Mouse (Mus musculus): Measurements from ENCODE around the gene Dscaml1. TPM values are rescaled to one million over a fixed set of nuclear protein-coding genes. Genes with fewer than 3 reads are reported as not detected.

Gene Dscaml1
- polyA plus RNA-seq, 1 experiment from 2014 or later: 0.07 TPM

DNA sequence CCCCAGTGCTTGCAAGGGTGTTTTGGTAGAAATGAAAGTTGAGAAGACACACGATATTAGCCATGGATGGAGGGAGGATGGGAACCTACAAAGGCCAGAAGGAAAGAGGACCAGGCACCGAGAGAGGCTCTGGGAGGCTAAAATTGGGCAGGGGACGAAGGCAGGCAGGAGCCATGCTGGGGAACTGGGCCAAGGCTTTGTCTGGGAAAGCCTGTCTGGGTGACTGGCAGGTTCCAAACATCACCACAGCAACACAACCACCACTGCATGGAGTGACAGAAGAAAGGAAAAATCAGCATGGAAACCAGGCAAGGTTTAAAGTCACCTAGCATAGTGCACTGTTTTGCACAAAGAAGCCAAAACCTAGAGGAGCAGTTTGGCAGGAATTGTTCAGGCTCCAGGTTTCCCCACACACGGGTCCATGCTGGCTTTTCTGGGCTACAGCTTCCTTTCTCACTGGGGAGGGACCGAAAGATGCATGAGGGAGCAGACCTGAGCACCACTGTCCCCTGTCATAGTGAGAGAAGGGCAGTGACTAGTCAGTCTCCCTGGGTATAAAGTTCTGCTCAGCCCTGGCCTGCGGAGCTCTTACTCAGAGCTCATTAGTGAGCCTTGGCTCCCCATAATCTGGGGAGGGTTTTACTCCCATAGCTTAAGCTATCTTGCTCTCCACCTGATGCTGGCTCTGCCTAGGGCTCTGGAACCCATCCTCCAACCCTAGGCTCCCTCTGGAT, 211.9 kb downstream of the Dscaml1 start:
- Histone ChIP-seq H3K36me3 (no peaks in the 10 kb centered on the region), H3K27ac (replicated peaks) (no peak overlapping the region), H3K4me3 (no peak overlapping the region), H3K9me3 (no peaks in the 10 kb centered on the region), H3K9ac (no peak overlapping the region), H3K4me2 (no peak overlapping the region), H3K27me3 (replicated peaks) (peaks cover 29% of the 10 kb centered on the region; the same call in 1 of the 2 replicates), H3K4me1 (peaks cover under 1% of the 10 kb centered on the region; the same call in 1 of the 2 replicates)
- 75% methylated on average over 6 of the region's 6 CpGs for WGBS
- no peak for ATAC-seq (ENCODE audit: extremely low read depth, insufficient number of reproducible peaks, low FRiP score, low TSS enrichment)

DNA sequence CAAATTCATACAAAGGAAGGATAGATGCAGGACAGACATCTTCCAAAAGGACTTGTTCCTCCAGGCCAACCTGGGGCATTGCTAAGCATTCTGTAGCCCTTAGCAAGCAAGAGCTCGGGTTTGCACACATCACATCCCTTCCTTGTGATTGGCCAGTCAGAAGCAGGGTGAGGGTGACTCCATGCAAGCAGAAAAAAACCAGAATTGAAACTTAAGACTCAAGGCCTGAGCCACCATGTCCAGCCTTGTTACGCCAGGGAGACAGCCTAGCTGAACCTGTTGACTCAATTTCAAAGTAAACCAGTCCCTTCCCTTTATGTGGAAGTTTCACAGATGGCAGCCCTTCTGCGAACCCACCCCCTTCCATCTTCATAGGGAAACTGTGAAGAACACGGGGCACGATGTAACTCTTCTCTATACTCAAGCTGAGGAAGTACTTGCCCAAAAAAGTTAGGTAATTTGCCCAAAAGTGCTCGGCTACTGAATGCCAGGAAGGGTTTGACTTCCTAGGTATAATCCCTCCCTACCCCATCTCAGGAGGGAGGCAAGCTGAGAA, 218.5 kb downstream of the Dscaml1 start:
- no peaks in the 10 kb centered on the region for H3K36me3 ChIP-seq
- no peak for ATAC-seq (ENCODE audit: extremely low read depth, insufficient number of reproducible peaks, low FRiP score, low TSS enrichment)

DNA sequence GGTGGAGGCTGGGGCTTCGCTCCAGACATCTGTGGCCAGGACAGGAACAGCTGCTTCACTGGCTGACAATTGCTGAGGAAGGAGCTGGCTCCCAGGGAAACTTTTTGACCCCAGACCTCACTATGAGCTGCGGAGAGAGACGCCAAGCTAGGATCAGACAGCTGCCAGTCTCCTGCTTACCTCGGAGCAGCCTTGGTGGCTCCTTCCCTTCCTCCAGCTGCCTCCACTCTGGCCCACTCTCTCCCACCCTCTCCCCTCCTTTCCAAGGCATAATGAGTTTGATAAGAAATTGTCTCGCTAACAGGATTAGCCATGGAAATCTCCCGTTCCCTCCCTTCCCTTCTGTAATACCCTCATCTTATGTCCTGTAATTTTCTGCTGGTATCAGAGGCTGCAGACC, 219.1 kb downstream of the Dscaml1 start:
- Histone ChIP-seq H3K27me3 (replicated peaks) (peaks cover 34% of the 10 kb centered on the region), H3K4me2 (no peak overlapping the region), H3K36me3 (no peaks in the 10 kb centered on the region), H3K9me3 (no peaks in the 10 kb centered on the region), H3K4me1 (0 out of 2 replicates have a peak, but pooled peaks cover 4% of the 10 kb centered on the region), H3K27ac (replicated peaks) (no peak overlapping the region), H3K9ac (no peak overlapping the region), H3K4me3 (no peak overlapping the region)
- 26% methylated on average over 6 of the region's 6 CpGs for WGBS
- ATAC-seq (ENCODE audit: extremely low read depth, insufficient number of reproducible peaks, low FRiP score, low TSS enrichment): no peak

More for the DNA sequence above, 218.5 kb downstream of the Dscaml1 start:
- Histone ChIP-seq H3K27me3 (replicated peaks) (peaks cover 30% of the 10 kb centered on the region), H3K4me2 (no peak overlapping the region), H3K4me3 (no peak overlapping the region), H3K9me3 (no peaks in the 10 kb centered on the region), H3K9ac (no peak overlapping the region), H3K4me1 (0 out of 2 replicates have a peak, but pooled peaks cover 4% of the 10 kb centered on the region), H3K27ac (replicated peaks) (no peak overlapping the region)
- WGBS: 61% methylated on average over 6 of the region's 6 CpGs

DNA sequence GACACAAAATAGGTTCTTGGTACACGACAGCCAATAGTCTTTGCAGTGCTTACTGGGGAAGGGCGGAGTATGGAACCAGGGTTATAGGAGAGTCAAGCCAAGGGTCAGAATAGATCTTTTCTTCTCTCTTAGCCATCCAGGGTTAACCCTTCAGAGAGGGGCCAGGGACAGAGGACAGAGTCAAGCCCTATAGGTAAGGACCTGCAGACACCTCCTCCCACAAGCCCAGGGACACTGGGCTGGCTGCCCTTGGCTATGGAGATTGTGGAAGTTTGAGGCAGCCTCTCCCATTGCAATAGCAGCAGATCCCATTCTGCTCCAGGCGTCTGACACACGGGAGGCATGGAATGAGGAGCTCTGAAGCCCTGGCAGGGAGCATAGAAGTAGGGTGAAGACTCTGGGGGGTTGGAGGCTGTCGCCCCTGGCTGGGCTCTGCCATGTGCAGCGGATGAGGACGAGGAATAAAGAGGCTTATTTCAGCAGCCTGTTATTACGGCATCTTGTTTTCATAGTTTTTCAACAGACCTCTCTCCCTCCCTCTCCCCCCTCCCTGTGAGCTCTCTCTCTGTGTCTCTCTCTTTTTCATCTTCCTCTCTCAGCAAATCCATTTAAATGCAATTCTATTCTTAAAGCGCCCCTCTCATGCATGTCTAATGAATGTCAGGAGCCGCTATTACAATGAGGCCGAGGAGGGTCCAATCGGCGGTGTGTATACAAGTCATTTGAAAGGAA, 224.8 kb downstream of the Dscaml1 start:
- Histone ChIP-seq H3K4me1 (0 out of 2 replicates have a peak, but pooled peaks cover 4% of the 10 kb centered on the region), H3K4me2 (no peak overlapping the region), H3K9me3 (no peaks in the 10 kb centered on the region), H3K27ac (replicated peaks) (no peak overlapping the region), H3K9ac (no peak overlapping the region), H3K27me3 (replicated peaks) (peaks cover 43% of the 10 kb centered on the region), H3K36me3 (no peaks in the 10 kb centered on the region), H3K4me3 (no peak overlapping the region)
- 70% methylated on average over 13 of the region's 13 CpGs for WGBS
- ATAC-seq (ENCODE audit: extremely low read depth, insufficient number of reproducible peaks, low FRiP score, low TSS enrichment): no peak

DNA sequence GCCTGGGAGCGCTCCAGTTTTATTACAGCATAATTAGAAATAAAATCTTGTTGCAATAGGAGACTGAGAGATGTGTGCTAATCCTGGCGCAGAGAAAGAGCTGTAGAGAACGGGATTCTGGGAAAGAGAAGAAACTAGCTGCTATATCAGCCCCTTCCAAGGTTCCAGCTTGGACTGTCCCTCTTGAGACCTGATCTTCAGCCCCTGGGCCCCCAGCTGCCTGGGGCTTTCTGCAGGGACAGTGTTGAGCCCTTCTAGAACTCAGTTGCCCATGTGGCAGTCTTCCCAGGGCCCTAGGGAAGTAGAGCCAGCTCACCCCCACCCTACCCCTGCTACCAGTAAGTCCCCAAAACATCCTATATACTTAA, 225.4 kb downstream of the Dscaml1 start:
- 72% methylated on average over 3 of the region's 3 CpGs for WGBS
- Histone ChIP-seq H3K4me2 (no peak overlapping the region), H3K36me3 (no peaks in the 10 kb centered on the region), H3K9ac (no peak overlapping the region), H3K9me3 (no peaks in the 10 kb centered on the region), H3K4me3 (no peak overlapping the region), H3K4me1 (0 out of 2 replicates have a peak, but pooled peaks cover 4% of the 10 kb centered on the region), H3K27me3 (replicated peaks) (peaks cover 48% of the 10 kb centered on the region), H3K27ac (replicated peaks) (no peak overlapping the region)
- ATAC-seq (ENCODE audit: extremely low read depth, insufficient number of reproducible peaks, low FRiP score, low TSS enrichment): no peak

DNA sequence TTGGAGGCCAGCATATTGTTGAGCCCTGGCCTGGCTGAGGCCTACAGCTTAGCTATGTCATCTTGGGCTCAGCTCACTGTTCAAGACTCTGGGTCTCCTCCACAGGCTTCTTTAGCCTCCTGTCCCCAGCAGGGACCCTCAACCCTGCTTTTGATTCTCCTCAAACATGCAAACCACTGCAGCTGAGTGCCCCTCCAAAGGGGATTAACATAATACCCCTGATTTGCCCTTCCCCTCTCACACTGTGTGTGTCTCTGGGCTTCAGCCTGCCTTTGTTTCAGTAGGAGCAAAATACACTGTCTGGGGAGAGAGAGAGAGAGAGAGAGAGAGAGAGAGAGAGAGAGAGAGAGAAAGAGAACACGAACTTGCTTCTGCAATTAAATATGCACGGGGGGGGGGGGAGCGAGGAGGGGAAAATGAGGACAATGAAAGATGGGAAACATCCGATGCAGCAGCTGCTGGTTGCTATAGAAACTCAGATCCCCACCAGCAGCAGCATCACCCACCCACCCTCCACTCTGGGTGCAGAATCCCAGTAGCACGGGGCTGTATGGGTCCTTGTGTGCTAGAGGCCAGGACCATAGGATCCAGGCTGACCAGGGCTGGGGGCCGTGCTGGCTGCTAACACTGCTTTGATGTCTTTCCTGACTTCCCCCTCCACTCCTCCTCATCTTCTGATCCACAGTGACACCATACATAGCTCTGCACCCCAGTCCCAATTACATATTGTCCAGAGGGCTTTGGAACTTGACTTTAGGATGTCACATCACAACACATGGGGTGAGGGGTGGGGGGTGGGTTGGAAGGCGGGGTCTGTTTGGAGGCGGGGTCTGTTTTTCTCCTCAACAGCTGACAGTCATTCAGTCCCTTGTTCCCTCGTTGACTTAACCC, 231.0 kb downstream of the Dscaml1 start:
- H3K36me3 ChIP-seq: no peaks in the 10 kb centered on the region
- H3K9ac ChIP-seq: no peak overlapping the region
- no peak overlapping the region for H3K4me3 ChIP-seq
- H3K9me3 ChIP-seq: no peaks in the 10 kb centered on the region
- H3K27me3 ChIP-seq (replicated peaks): peaks cover 22% of the 10 kb centered on the region
- no peak overlapping the region for H3K27ac ChIP-seq (replicated peaks)
- H3K4me2 ChIP-seq: no peak overlapping the region
- ATAC-seq (ENCODE audit: extremely low read depth, insufficient number of reproducible peaks, low FRiP score, low TSS enrichment): no peak
- no peaks in the 10 kb centered on the region for H3K4me1 ChIP-seq
- WGBS: 12% methylated on average over 8 of the region's 9 CpGs

DNA sequence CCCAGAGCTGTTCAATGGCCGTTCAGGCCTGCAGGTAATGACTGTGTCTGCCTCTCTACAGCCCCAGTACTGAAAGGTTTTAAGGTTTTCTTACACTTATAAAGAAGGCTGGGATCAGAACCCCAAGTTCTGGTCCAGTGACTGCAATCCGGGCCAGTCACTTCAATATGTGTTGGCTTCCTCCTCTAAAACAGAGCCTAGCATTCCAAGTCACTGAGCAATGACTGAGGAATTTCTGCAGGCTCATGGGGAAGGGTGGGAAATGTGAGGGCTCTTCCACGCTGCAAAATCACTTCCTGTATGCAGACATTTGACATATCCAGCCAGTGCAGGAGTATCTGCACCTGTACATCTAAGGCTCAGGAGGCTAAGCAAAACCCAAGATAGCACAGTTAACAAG, 233.8 kb downstream of the Dscaml1 start:
- Histone ChIP-seq H3K4me3 (no peak overlapping the region), H3K36me3 (no peaks in the 10 kb centered on the region), H3K4me2 (no peak overlapping the region), H3K4me1 (no peaks in the 10 kb centered on the region), H3K9me3 (no peaks in the 10 kb centered on the region), H3K27ac (replicated peaks) (no peak overlapping the region), H3K9ac (no peak overlapping the region), H3K27me3 (replicated peaks) (peaks cover 27% of the 10 kb centered on the region)
- no peak for ATAC-seq (ENCODE audit: extremely low read depth, insufficient number of reproducible peaks, low FRiP score, low TSS enrichment)
- 54% methylated on average over 3 of the region's 3 CpGs for WGBS

DNA sequence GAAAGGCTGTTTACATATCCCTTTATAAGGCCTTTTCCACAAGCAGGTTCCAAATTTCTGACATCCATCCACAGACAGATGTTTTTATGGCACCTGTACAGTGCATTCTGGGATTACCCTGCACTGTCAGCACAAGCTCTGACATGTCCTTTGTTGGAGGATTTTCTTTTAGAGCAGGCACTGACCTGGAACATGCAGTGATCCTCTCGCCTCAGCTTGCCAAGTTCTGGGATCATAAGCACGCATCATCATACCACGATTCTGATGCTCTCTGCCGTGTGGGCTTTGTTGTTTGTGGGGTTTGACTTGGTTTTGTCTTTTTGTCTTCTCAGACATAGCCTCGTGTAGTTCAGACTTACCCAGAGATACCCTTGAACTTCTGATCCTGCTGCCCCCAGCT, 236.0 kb downstream of the Dscaml1 start:
- Histone ChIP-seq H3K27me3 (replicated peaks) (peaks cover 27% of the 10 kb centered on the region), H3K9ac (no peak overlapping the region), H3K4me2 (no peak overlapping the region), H3K4me1 (no peaks in the 10 kb centered on the region), H3K27ac (replicated peaks) (no peak overlapping the region), H3K9me3 (no peaks in the 10 kb centered on the region), H3K4me3 (no peak overlapping the region), H3K36me3 (no peaks in the 10 kb centered on the region)
- ATAC-seq (ENCODE audit: extremely low read depth, insufficient number of reproducible peaks, low FRiP score, low TSS enrichment): no peak
- WGBS: 73% methylated on average over 5 of the region's 5 CpGs

DNA sequence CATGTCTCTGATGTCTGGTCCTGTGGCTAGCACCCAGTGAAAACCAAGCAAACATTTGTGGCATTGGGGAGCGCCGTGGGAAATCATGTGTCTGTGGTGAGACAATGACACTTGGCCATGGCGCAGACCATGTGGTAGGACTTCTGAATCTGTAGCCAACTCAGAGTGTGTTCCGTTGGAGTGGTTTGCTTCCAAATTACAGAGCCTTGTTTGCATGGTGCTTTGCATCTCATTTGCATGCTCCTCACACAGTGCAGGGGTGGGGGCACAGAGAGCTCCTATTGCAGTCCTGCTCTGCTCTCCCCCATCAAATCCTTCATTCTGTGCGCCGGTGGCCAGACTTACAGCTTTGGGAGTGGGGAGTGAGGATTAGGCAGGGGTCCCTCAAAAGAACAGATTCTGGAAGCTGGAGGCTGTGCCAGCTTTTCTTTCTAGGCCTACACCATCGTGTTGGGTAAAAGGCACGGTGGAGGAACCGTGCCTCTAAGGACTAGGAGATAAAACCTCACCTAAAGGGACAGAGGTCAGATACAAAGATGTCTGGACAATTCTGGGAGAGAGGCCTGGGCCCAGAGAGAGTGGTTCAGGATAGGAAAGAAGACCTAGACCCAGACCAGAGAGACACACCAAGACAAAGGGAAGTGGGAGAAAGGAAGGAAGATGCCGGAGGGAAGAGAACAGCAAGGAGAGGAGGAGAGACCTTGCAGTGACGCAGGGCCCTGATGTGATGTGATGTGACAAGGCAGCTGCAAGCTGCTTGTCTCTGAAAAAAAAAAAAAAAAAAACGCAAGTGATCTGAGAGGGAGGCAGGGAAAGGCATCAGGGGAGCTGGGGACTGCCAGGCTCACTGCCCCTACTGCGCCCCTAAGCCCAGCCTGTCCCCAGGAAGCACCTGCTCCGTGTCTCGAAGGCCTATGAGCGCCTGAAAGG, 237.2 kb downstream of the Dscaml1 start:
- WGBS: 60% methylated on average over 15 of the region's 16 CpGs
- H3K4me2 ChIP-seq: no peak overlapping the region

DNA sequence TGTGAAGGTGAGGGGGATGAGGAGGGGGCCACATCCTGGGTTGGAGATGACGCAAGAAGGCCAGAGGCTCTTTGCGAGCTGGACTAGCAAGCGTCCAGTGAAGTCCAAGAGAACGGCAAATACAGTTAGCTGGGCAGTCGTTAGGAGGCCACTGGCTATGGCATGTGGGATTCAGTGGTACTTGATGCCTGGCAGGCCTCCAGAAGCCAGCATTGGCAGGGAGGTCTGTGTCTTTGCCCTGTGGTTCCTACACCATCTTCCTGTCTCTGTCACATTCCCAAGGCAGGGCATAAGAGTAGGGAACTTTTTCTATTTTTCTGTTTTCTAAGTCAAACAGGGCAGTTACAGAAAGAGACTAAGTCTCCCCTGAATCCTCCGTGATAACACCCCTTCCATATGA, 237.9 kb downstream of the Dscaml1 start:
- H3K9me3 ChIP-seq: no peaks in the 10 kb centered on the region
- no peak for ATAC-seq (ENCODE audit: extremely low read depth, insufficient number of reproducible peaks, low FRiP score, low TSS enrichment)
- no peak overlapping the region for H3K4me3 ChIP-seq
- H3K27me3 ChIP-seq (replicated peaks): peaks cover 32% of the 10 kb centered on the region
- H3K9ac ChIP-seq: no peak overlapping the region
- 73% methylated on average over 6 of the region's 6 CpGs for WGBS
- no peaks in the 10 kb centered on the region for H3K4me1 ChIP-seq
- no peak overlapping the region for H3K4me2 ChIP-seq
- no peak overlapping the region for H3K27ac ChIP-seq (replicated peaks)
- H3K36me3 ChIP-seq: no peaks in the 10 kb centered on the region

More for the DNA sequence above, 237.2 kb downstream of the Dscaml1 start:
- Histone ChIP-seq H3K9ac (no peak overlapping the region), H3K4me3 (no peak overlapping the region), H3K36me3 (no peaks in the 10 kb centered on the region), H3K9me3 (no peaks in the 10 kb centered on the region), H3K4me1 (no peaks in the 10 kb centered on the region), H3K27ac (replicated peaks) (no peak overlapping the region), H3K27me3 (replicated peaks) (peaks cover 32% of the 10 kb centered on the region)
- ATAC-seq (ENCODE audit: extremely low read depth, insufficient number of reproducible peaks, low FRiP score, low TSS enrichment): no peak

All from heart, embryonic 13.5 days (tissue).